Mouse (Mus musculus): ENCODE results near the gene Ppp2r3a. TPM values are rescaled to one million over a fixed set of nuclear protein-coding genes. Genes with fewer than 3 reads are reported as not detected.

Ppp2r3a gene
- polyA plus RNA-seq, 1 experiment from 2014 or later = 22.5 TPM

GRCm38 (mm10) chr9:101113317-101113716 lies 138.3 kb downstream of the Ppp2r3a start:
- no peak for ATAC-seq (ENCODE audit: low read depth)
- Histone ChIP-seq H3K4me1 (replicated peaks) (peaks cover 7% of the 10 kb centered on the region; the same call in 1 of the 2 replicates), H3K27me3 (no peaks in the 10 kb centered on the region), H3K4me2 (no peak overlapping the region), H3K4me3 (no peak overlapping the region), H3K36me3 (peaks cover 16% of the 10 kb centered on the region), H3K27ac (replicated peaks) (no peak overlapping the region), H3K9ac (no peak overlapping the region), H3K9me3 (no peaks in the 10 kb centered on the region)
- 92% methylated on average over 4 of the region's 4 CpGs for WGBS

GRCm38 (mm10) chr9:101110013-101110412 lies 141.6 kb downstream of the Ppp2r3a start:
- H3K9me3 ChIP-seq = no peaks in the 10 kb centered on the region
- peaks cover 20% of the 10 kb centered on the region for H3K36me3 ChIP-seq
- H3K4me3 ChIP-seq = no peak overlapping the region
- peaks cover 7% of the 10 kb centered on the region; the same call in 1 of the 2 replicates for H3K4me1 ChIP-seq (replicated peaks)
- 36% methylated on average over 3 of the region's 3 CpGs for WGBS
- 0 out of 2 replicates have a peak, but pooled peaks have one; percentile 27 for ATAC-seq (ENCODE audit: low read depth)
- H3K4me2 ChIP-seq = no peak overlapping the region
- H3K9ac ChIP-seq = no peak overlapping the region
- H3K27me3 ChIP-seq = no peaks in the 10 kb centered on the region
- H3K27ac ChIP-seq (replicated peaks) = peak overlapping the region; percentile 18; the same call in 1 of the 2 replicates

DNA sequence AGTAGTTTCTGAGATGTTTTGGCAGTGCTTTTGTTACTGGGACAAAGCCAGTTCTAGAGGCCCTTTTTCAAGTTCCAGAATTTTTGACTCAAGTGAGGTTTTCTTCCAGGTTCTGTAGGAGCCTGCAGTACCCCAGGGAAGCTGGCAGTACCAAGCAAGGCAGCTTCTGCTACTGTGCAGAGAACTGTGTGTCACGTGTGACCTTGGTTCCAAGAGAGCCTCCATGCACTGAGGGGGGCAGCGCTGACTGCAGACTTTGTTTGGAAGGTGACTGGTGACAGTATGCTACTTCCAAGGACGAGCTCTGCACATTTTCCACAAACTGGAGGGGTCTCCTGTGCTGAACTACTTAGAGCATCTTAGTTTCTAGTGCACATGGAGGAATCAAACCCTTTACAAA lies 144.2 kb downstream of the Ppp2r3a start:
- Histone ChIP-seq H3K9me3 (no peaks in the 10 kb centered on the region), H3K4me3 (no peak overlapping the region), H3K9ac (no peak overlapping the region), H3K4me2 (no peak overlapping the region), H3K36me3 (peaks cover 16% of the 10 kb centered on the region), H3K4me1 (replicated peaks) (peaks cover 7% of the 10 kb centered on the region; the same call in 1 of the 2 replicates), H3K27me3 (no peaks in the 10 kb centered on the region), H3K27ac (replicated peaks) (no peak overlapping the region)
- no peak for ATAC-seq (ENCODE audit: low read depth)
- 82% methylated on average over 3 of the region's 3 CpGs for WGBS

DNA sequence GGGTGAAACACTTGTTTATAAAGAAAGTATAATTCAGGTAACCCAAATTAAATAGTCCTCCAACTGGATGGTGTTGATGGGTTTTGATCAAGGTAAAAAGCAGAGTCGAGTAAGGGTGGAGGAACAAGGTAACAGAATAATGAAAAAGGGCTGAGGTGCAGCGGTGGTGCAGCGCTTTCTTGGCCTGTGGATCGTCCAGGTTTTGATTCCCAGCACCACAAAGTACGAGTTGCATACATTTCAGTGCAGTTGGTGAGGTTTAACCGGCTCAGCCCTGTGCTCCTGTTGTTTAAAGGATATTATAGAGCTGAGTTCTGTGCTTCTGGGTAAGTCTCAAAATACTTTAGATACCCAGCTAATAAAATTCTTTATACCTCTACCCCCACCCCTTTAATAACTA lies 145.9 kb downstream of the Ppp2r3a start:
- H3K27ac ChIP-seq (replicated peaks) = no peak overlapping the region
- H3K9ac ChIP-seq = no peak overlapping the region
- H3K36me3 ChIP-seq = peaks cover 30% of the 10 kb centered on the region
- H3K4me3 ChIP-seq = no peak overlapping the region
- H3K4me1 ChIP-seq (replicated peaks) = peaks cover 7% of the 10 kb centered on the region; the same call in 1 of the 2 replicates
- ATAC-seq (ENCODE audit: low read depth) = no peak
- no peak overlapping the region for H3K4me2 ChIP-seq
- no peaks in the 10 kb centered on the region for H3K9me3 ChIP-seq
- no peaks in the 10 kb centered on the region for H3K27me3 ChIP-seq
- 95% methylated on average over 6 of the region's 6 CpGs for WGBS

DNA sequence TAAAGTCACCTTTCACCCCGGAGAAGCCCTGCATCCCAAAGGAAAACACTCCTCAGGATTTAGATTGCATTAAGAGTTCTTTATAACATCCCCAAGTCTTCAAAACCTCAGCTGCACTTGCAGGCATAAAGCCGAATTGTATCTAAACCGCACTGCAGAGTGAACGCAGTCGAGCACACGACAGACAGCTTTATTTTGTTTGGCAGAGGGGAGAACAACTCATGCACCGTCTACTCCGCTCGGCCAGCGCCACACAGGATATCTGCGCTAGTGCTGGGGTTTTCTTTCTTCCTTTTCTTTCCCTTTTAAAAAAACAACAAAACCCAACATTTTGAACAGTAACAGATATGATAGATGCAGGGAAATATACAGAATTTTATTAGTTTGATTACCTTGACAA lies 146.7 kb downstream of the Ppp2r3a start:
- Histone ChIP-seq H3K4me2 (no peak overlapping the region), H3K4me1 (replicated peaks) (peaks cover 3% of the 10 kb centered on the region; the same call in 1 of the 2 replicates), H3K9ac (no peak overlapping the region), H3K27ac (replicated peaks) (no peak overlapping the region), H3K27me3 (no peaks in the 10 kb centered on the region), H3K4me3 (no peak overlapping the region), H3K9me3 (no peaks in the 10 kb centered on the region), H3K36me3 (peaks cover 34% of the 10 kb centered on the region)
- ATAC-seq (ENCODE audit: low read depth) = no peak
- 84% methylated on average over 11 of the region's 11 CpGs for whole genome bisulfite sequencing

GRCm38 (mm10) chr9:101102288-101102687 lies 149.3 kb downstream of the Ppp2r3a start:
- no peak overlapping the region for H3K4me3 ChIP-seq
- H3K36me3 ChIP-seq = peaks cover 33% of the 10 kb centered on the region
- ATAC-seq (ENCODE audit: low read depth) = no peak
- WGBS = 96% methylated on average over 3 of the region's 3 CpGs
- no peaks in the 10 kb centered on the region for H3K9me3 ChIP-seq
- no peaks in the 10 kb centered on the region; the same call in 1 of the 2 replicates for H3K4me1 ChIP-seq (replicated peaks)
- H3K9ac ChIP-seq = no peak overlapping the region
- no peak overlapping the region for H3K4me2 ChIP-seq
- no peak overlapping the region for H3K27ac ChIP-seq (replicated peaks)
- H3K27me3 ChIP-seq = no peaks in the 10 kb centered on the region

- no peak overlapping the region for H3K9ac ChIP-seq
- no peak overlapping the region for H3K27ac ChIP-seq (replicated peaks)
- WGBS = 94% methylated on average over 8 of the region's 8 CpGs
- no peak for ATAC-seq (ENCODE audit: low read depth)
- no peaks in the 10 kb centered on the region for H3K9me3 ChIP-seq
- no peaks in the 10 kb centered on the region; the same call in 1 of the 2 replicates for H3K4me1 ChIP-seq (replicated peaks)
- no peaks in the 10 kb centered on the region for H3K27me3 ChIP-seq
- no peak overlapping the region for H3K4me3 ChIP-seq
- peaks cover 29% of the 10 kb centered on the region for H3K36me3 ChIP-seq
- H3K4me2 ChIP-seq = no peak overlapping the region
Observed at GRCm38 (mm10) chr9:101101547-101101946, 150.0 kb downstream of the Ppp2r3a start.

DNA sequence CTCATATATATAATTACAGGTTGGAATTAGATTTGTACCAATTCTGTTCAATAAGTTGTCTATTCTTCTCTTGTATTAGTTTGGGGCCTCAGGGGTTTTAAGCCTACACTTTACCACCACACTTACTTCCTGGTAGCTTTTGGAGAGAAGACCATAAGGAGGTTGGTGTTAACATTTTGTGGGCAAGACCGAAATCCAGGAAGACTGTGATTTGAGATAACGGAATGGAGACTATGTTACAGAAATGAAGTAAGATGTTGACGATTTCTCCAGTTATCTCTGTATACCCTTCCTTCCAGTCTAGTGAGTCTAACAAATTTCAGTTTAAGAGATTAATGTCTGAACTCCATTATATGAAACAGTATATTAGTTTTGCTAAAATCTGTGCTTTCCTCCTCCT lies 151.4 kb downstream of the Ppp2r3a start:
- no peaks in the 10 kb centered on the region; the same call in 1 of the 2 replicates for H3K4me1 ChIP-seq (replicated peaks)
- ATAC-seq (ENCODE audit: low read depth) = no peak
- H3K4me3 ChIP-seq = no peak overlapping the region
- peaks cover 25% of the 10 kb centered on the region for H3K36me3 ChIP-seq
- 99% methylated on average over 3 of the region's 3 CpGs for WGBS
- no peak overlapping the region for H3K9ac ChIP-seq
- H3K27me3 ChIP-seq = no peaks in the 10 kb centered on the region
- no peak overlapping the region for H3K27ac ChIP-seq (replicated peaks)
- no peak overlapping the region for H3K4me2 ChIP-seq
- H3K9me3 ChIP-seq = no peaks in the 10 kb centered on the region

- no peak overlapping the region for H3K9ac ChIP-seq
- no peaks in the 10 kb centered on the region for H3K9me3 ChIP-seq
- no peak overlapping the region for H3K4me2 ChIP-seq
- no peaks in the 10 kb centered on the region; the same call in 1 of the 2 replicates for H3K4me1 ChIP-seq (replicated peaks)
- no peak for ATAC-seq (ENCODE audit: low read depth)
- no peak overlapping the region for H3K27ac ChIP-seq (replicated peaks)
- H3K4me3 ChIP-seq = no peak overlapping the region
- H3K36me3 ChIP-seq = peaks cover 25% of the 10 kb centered on the region
- H3K27me3 ChIP-seq = no peaks in the 10 kb centered on the region
- 88% methylated on average over 6 of the region's 6 CpGs for WGBS
Observed at GRCm38 (mm10) chr9:101099445-101099844, 152.2 kb downstream of the Ppp2r3a start.

DNA sequence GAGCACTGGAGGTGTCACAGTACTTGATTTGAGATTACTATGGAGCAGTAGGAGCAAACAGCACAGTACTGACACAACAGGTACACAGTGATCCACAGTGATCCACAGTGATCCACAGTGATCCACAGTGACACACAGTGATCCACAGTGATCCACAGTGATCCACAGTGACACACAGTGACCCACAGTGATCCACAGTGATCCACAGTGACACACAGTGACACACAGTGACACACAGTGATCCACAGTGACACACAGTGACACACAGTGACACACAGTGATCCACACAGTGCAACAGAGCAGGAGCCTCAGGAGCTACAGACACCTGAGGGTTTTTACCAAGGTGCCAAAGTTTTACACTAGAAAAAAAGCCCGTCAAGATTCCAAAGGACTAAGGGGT lies 154.1 kb downstream of the Ppp2r3a start:
- peaks cover 25% of the 10 kb centered on the region for H3K36me3 ChIP-seq
- no peak overlapping the region for H3K27ac ChIP-seq (replicated peaks)
- H3K4me2 ChIP-seq = no peak overlapping the region
- no peaks in the 10 kb centered on the region; the same call in 1 of the 2 replicates for H3K4me1 ChIP-seq (replicated peaks)
- no peaks in the 10 kb centered on the region for H3K9me3 ChIP-seq
- no peaks in the 10 kb centered on the region for H3K27me3 ChIP-seq
- WGBS = 81% methylated on average over 1 of the region's 1 CpGs
- no peak overlapping the region for H3K9ac ChIP-seq
- H3K4me3 ChIP-seq = no peak overlapping the region
- ATAC-seq (ENCODE audit: low read depth) = peak; percentile 40; the same call in 1 of the 2 replicates

- Histone ChIP-seq H3K36me3 (peaks cover 18% of the 10 kb centered on the region), H3K4me1 (replicated peaks) (no peaks in the 10 kb centered on the region; the same call in 1 of the 2 replicates), H3K4me3 (no peak overlapping the region), H3K9ac (no peak overlapping the region), H3K27me3 (no peaks in the 10 kb centered on the region), H3K9me3 (no peaks in the 10 kb centered on the region), H3K4me2 (no peak overlapping the region), H3K27ac (replicated peaks) (no peak overlapping the region)
- 98% methylated on average over 3 of the region's 3 CpGs for WGBS
- ATAC-seq (ENCODE audit: low read depth) = no peak
Observed at GRCm38 (mm10) chr9:101096461-101096860, 155.1 kb downstream of the Ppp2r3a start.

DNA sequence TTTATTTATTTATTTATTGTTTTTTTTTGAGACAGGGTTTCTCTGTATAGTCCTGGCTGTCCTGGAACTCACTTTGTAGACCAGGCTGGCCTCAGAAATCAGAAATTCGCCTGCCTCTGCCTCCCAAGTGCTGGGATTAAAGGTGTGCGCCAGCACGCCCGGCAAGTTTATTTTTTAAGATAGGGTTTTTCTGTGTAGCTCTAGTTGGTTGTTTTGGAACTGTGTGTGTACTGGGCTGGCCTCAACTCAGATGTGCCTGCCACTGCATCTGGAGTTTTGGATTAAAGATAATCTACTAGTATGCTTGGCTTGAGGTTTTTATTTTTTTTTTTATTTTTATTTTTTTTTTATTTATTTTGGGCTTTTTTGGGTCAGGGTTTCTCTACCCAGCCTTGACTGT lies 156.2 kb downstream of the Ppp2r3a start:
- no peak for ATAC-seq (ENCODE audit: low read depth)
- Histone ChIP-seq H3K4me1 (replicated peaks) (no peaks in the 10 kb centered on the region; the same call in 1 of the 2 replicates), H3K36me3 (peaks cover 7% of the 10 kb centered on the region), H3K9me3 (no peaks in the 10 kb centered on the region), H3K27ac (replicated peaks) (no peak overlapping the region), H3K4me2 (no peak overlapping the region), H3K4me3 (no peak overlapping the region), H3K27me3 (no peaks in the 10 kb centered on the region), H3K9ac (no peak overlapping the region)
- WGBS = 94% methylated on average over 4 of the region's 4 CpGs

DNA sequence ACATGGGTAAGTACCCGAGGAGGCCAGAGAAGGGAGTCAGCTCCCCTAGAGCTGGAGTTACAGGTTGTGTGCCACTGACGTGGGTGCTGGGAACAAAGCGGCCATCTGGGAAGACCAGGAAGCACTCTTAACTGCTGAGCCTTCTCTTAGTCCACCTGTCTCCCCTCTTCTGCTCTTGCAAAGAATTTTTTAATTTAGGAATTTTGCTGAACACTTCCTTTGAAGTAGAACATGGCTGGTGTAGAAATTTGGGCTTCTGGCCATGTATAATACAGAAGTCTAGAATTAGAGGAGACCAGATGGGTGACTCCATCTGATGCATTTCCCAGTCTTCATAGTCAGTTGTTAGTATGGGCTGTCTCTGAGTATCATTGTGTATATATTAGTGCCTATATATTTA lies 167.9 kb downstream of the Ppp2r3a start:
- no peak for ATAC-seq (ENCODE audit: low read depth)
- WGBS = 95% methylated on average over 3 of the region's 3 CpGs
- Histone ChIP-seq H3K36me3 (peaks cover 9% of the 10 kb centered on the region; the same call in 1 of the 2 replicates), H3K4me3 (no peak overlapping the region), H3K9me3 (no peaks in the 10 kb centered on the region), H3K27me3 (no peaks in the 10 kb centered on the region), H3K4me1 (replicated peaks) (peaks cover 24% of the 10 kb centered on the region), H3K27ac (replicated peaks) (no peak overlapping the region), H3K9ac (no peak overlapping the region), H3K4me2 (no peak overlapping the region)

Data from neural tube, embryonic 13.5 days (tissue).